Mouse (Mus musculus) liver, embryonic 14.5 days (tissue): Measurements from ENCODE around the gene Pou5f1.

Experiments used
- CTCF ChIP-seq: IDR thresholded peaks from 2 replicates; pipeline ENCODE4 v1.5.1; 2016; ENCODE audit warnings: antibody characterized with exemption, low read depth, control low read depth
- EP300 ChIP-seq: IDR thresholded peaks from 2 replicates; pipeline ENCODE4 v1.6.1; 2016; ENCODE audit warnings: antibody characterized with exemption, low read depth

- no peak for TF ChIP-seq CTCF
- no peak for TF ChIP-seq EP300
Observed at GRCm38 (mm10) chr17:35550871-35551270, 45.1 kb downstream of the Pou5f1 start.
